Mouse (Mus musculus) forebrain, embryonic 16.5 days (tissue): ENCODE measurements around the gene Ntn5. TPM values are rescaled to one million over a fixed set of nuclear protein-coding genes. Genes with fewer than 3 reads are reported as not detected.

Experiments used
- ATAC-seq: fragments of 200-750 bp; cut with Nextera tagmentation; 2 replicates; pipeline ENCODE4 v1.8.0; 2017; ENCODE audit warnings: mild to moderate bottlenecking, moderate library complexity
- H3K27ac ChIP-seq: fragments of 300-500 bp; sonication (generic); 2 replicates; pipeline ENCODE4 v1.5.1; 2014; ENCODE audit warnings: low read length, control low read depth
- H3K27me3 ChIP-seq: fragments of 300-500 bp; sonication (generic); replicated peaks from 2 replicates; pipeline ENCODE4 v1.6.1; 2014; ENCODE audit warnings: low read length; ENCODE audit not compliant: control insufficient read depth, insufficient read depth
- H3K36me3 ChIP-seq: fragments of 300-500 bp; sonication (generic); 2 replicates; pipeline ENCODE4 v1.6.1; 2014; ENCODE audit not compliant: control insufficient read depth, insufficient read depth
- H3K4me1 ChIP-seq: fragments of 300-500 bp; sonication (generic); replicated peaks from 2 replicates; pipeline ENCODE4 v1.6.1; 2014; ENCODE audit warnings: low read length; ENCODE audit not compliant: control insufficient read depth, insufficient read depth
- H3K4me2 ChIP-seq: fragments of 300-500 bp; sonication (generic); 2 replicates; pipeline ENCODE4 v1.6.1; 2014; ENCODE audit warnings: mild to moderate bottlenecking, low read length, control low read depth
- H3K4me3 ChIP-seq: fragments of 300-500 bp; sonication (generic); replicated peaks from 2 replicates; pipeline ENCODE4 v1.5.1; 2014; ENCODE audit warnings: mild to moderate bottlenecking, low read length, control low read depth
- H3K9ac ChIP-seq: fragments of 300-500 bp; sonication (generic); replicated peaks from 2 replicates; pipeline ENCODE4 v1.6.1; 2014; ENCODE audit warnings: low read depth, low read length, control low read depth
- H3K9me3 ChIP-seq: fragments of 300-500 bp; sonication (generic); 2 replicates; pipeline ENCODE4 v1.6.1; 2016; ENCODE audit warnings: low read length; ENCODE audit not compliant: control insufficient read depth
- WGBS: fragments of 180-500 bp; shearing (Covaris S2); extraction: QIAGEN DNeasy Blood & Tissue Kit; methylation state at CpG from one replicate; pipeline ENCODE4 v1.1.7; 2014; 5-methylcytosine and 5-hydroxymethylcytosine counted together
- polyA plus RNA-seq: library from polyadenylated mRNA; unstranded; fragments of >200 nt; fragmentation: Nextera tagmentation; extraction: Ambion mirVana; gene quantifications from 2 replicates; pipeline ENCODE4 v1.2.1, GENCODE M21; 2015

The Ntn5 gene
- polyA plus RNA-seq, 1 experiment from 2014 or later, result 0.80 TPM

DNA sequence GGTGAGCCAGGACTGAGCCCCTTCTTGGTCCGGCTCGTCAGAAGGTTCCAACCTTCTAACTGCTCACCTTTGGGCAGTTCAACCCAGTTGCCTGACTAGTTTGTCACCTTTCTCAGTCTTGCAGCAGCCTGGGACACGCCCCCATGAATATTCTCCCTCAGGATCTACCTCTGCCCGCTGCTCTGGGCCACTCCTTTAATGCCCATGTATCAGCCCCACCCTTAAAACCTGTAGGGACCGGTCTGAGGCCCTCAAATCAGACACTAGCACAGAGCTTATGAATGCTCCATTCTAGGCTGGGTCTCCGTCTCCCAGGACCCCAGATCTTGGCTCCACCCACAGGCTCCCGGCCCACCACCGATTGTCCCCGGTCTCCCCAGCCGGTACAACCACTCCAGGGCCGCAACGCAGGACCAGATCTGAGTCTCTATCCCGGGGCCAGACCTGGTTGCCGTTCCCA lies 30.8 kb downstream of the Ntn5 start:
- peak overlapping the region; percentile 28; the same call in 1 of the 2 replicates for H3K27ac ChIP-seq
- H3K4me1 ChIP-seq, result peaks cover 41% of the 10 kb centered on the region
- peaks cover 33% of the 10 kb centered on the region for H3K36me3 ChIP-seq
- ATAC-seq, result peak; percentile 31; the same call in 1 of the 2 replicates
- no peaks in the 10 kb centered on the region for H3K27me3 ChIP-seq
- H3K9me3 ChIP-seq, result no peaks in the 10 kb centered on the region
- H3K4me3 ChIP-seq, result peak overlapping the region; percentile 64
- peak overlapping the region; percentile 68 for H3K9ac ChIP-seq
- WGBS, result 9% methylated on average over 14 of the region's 14 CpGs
- peak overlapping the region; percentile 75 for H3K4me2 ChIP-seq

DNA sequence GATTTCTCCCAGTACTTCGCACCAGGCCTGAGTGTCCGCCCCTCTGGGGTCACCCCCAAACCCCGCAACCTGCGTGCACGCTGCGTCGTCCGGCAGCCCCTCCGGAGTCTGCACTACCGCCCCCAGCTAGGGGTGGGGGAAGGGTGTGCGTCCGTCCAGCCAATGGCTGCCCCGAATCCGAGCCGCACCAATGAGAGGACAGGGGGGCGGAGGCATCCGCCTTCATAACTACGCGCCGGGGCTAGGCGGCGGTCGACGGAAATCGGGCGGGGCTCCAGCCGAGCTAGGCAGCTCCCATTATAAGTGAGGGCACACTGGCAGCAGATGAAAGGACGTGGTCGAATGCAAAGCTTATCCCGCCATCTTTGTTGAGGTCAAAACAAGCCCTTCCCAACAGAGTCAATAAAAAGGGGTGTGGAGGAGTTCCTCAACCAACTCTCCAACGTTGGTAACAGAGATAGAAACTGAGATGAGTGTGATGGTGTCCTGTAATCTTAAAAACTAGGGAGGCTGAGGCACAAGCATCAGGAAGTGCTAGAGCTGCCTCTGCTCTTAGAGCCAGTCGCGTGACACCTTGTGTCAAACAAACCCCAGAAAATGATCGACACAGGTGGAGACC lies 31.4 kb downstream of the Ntn5 start, which contains the start of gene Rpl18:
Gene Rpl18, plus strand, starts transcription at position 368 of the 619 bp plus-strand sequence.
- H3K27ac ChIP-seq, result peak within 1 kb of the TSS; percentile 60
- H3K36me3 ChIP-seq, result peaks cover 36% of the 10 kb centered on the region
- no peaks in the 10 kb centered on the region for H3K27me3 ChIP-seq
- peak; percentile 94 for ATAC-seq
- 8% methylated on average over 33 of the region's 34 CpGs for WGBS
- H3K4me2 ChIP-seq, result peak within 1 kb of the TSS; percentile 75
- H3K9me3 ChIP-seq, result no peaks in the 10 kb centered on the region
- H3K4me1 ChIP-seq, result peaks cover 43% of the 10 kb centered on the region
- peak within 1 kb of the TSS; percentile 64 for H3K4me3 ChIP-seq
- H3K9ac ChIP-seq, result peak within 1 kb of the TSS; percentile 68

DNA sequence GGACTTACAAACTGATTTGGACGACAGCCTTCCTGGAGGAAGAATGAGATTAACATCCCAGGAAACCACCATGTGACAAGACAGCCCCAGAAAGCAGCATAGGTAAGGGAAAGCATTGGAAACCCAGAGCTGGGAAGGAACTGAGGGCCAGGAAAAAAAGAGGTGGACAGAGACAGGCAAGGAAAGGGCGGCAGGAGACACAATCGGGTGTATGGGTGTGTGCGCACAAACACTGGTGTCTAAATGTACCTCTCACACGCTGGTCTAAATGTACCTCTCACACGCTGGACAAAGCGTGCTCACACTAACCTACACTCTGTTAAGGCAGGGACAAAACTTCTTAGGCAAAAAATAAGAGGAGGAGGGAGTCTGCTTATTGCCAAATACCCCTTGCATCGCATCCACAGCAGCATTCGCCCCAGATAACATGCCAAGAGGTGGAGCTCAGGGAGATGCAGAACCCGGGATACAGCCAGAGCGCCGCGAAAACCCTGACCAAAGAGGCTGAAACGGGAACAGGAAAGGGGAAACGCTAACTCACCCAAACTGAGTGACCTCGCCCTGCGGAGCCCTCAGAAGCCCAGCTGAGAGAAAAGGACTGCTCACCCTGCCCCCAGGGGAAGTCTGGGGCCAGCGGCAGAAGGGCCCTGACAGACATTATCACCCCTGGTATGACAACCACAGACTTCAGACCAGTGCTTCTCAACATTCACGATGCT lies 32.1 kb downstream of the Ntn5 start:
- Histone ChIP-seq H3K4me1 (peaks cover 43% of the 10 kb centered on the region), H3K27ac (peak overlapping the region; percentile 60), H3K9ac (peak overlapping the region; percentile 14; the same call in 1 of the 2 replicates), H3K9me3 (no peaks in the 10 kb centered on the region), H3K36me3 (peaks cover 31% of the 10 kb centered on the region), H3K4me3 (peak overlapping the region; percentile 64), H3K4me2 (peak overlapping the region; percentile 75), H3K27me3 (no peaks in the 10 kb centered on the region)
- 83% methylated on average over 19 of the region's 19 CpGs for WGBS
- ATAC-seq, result no peak

DNA sequence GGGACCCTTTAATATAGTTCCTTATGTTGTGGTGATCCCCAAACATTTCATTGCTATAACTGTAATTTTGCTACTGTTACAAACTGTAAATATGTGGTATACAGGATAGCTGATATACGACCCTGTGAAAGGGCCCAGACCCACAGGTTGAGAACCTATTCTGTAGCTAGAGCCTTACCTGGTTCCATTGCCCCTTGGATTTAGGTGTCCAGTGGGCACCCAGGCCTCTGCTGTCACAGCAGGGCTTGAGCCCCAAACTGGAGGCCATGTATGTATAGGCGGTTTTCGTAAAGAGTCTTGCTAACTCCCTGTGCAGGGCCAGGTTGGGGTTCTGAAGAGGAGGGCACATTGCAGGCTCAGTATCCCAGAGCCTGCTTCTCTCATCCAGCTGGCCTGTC lies 32.6 kb downstream of the Ntn5 start:
- Histone ChIP-seq H3K36me3 (peaks cover 31% of the 10 kb centered on the region), H3K4me3 (peak overlapping the region; percentile 9; the same call in 1 of the 2 replicates), H3K9me3 (no peaks in the 10 kb centered on the region), H3K9ac (no peak overlapping the region), H3K4me1 (peaks cover 43% of the 10 kb centered on the region), H3K4me2 (peak overlapping the region; percentile 68), H3K27ac (no peak overlapping the region), H3K27me3 (no peaks in the 10 kb centered on the region)
- WGBS, result 94% methylated on average over 3 of the region's 3 CpGs
- no peak for ATAC-seq

DNA sequence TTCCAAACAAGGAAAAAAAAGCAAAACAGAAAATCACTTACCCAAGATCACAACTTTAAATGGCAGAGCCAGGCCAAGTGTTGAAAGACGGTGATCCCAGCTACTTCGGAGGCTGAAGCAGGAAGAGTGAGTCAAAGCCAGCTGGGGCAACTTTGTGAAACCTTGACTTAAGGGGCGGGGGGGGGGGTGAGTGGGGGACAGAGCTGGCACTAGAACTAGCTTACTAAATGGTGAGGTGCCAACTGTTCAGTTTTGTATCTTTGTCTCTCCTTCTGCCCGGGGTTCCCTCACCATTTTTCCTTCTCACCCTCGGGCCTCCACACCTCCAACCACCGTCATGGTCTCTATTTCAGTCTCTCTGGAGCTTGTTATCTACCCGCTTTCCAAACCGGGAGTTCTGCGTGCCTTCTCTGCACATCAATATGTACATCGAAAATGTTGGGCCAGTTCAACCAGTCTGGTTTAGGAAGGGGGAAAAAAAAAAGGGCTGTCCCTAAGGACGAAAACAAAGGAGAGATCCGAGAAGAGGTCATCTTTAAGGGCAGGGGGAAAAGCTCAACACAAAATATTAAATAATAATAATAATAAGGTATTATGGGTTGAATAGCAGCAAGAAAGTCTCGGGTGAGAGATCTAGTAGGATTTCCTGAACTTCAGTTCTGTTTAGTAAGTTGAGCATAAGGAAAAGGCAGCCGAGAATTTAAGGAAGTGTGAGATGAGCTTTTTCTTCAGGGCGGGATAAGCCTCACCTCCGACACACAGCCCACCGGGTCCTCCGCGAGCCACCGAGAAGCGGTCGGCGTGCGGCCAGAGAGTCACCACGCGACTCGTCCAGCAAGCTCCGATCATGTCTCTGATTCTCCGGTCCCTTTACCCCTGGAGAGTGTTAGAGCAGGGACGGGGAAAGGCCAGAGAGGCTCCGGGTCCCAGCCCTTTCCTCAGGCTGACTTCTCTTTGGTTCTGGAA lies 33.4 kb downstream of the Ntn5 start:
- Histone ChIP-seq H3K36me3 (peaks cover 24% of the 10 kb centered on the region), H3K9me3 (no peaks in the 10 kb centered on the region), H3K27ac (peak overlapping the region; percentile 86), H3K9ac (peak overlapping the region; percentile 85), H3K27me3 (no peaks in the 10 kb centered on the region), H3K4me1 (peaks cover 43% of the 10 kb centered on the region), H3K4me3 (peak overlapping the region; percentile 63), H3K4me2 (peak overlapping the region; percentile 68)
- 0 out of 2 replicates have a peak, but pooled peaks have one; percentile 3 for ATAC-seq
- 9% methylated on average over 31 of the region's 31 CpGs for WGBS

DNA sequence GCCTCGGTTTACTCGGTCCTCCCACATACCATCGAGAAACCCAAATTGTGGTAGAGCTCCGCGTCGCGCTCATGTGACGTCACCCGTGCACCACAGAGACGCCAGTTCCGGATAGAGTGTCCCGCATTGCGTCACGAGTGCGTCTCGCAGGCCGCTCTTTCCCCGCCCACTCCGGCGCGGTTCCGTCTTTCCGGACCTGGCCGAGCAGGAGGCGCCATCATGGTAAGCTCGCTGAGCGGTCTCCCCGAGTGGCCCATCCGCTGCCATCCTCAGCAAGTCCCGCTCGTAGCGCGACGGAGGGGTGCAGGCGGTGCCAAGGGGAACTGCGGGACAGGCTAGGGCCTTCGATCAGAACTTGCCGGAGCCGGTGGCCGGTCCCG lies 34.1 kb downstream of the Ntn5 start, which contains the start of gene Sphk2:
Gene Sphk2, minus strand, starts transcription at position 85 of the 380 bp plus-strand sequence.
- peaks cover 43% of the 10 kb centered on the region for H3K4me1 ChIP-seq
- peak; percentile 75 for ATAC-seq

DNA sequence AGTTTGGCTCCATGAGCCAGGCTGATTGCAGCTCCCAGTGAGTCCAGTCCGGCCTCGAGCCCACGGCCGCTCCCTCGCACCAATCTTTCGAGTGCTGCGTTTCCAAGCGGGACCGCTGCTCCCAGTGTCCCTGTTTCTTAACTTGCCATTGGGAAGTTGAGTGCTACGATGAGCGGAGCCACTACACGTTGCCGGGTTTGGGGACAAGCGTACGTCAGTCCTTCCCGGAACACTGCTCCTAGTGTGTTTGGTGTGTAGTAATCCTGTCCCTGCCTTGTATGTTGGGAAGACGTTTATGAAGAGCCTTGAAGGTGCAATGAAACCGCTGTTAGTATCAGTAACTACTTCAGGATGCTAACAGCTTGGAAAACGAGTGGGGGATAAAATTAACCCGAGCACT lies 34.5 kb downstream of the Ntn5 start:
- peak overlapping the region; percentile 92 for H3K27ac ChIP-seq
- WGBS, result 0% methylated on average over 20 of the region's 20 CpGs
- H3K36me3 ChIP-seq, result peaks cover 18% of the 10 kb centered on the region
- peak overlapping the region; percentile 68 for H3K9ac ChIP-seq
- peaks cover 43% of the 10 kb centered on the region for H3K4me1 ChIP-seq
- peak overlapping the region; percentile 86 for H3K4me2 ChIP-seq
- H3K4me3 ChIP-seq, result peak overlapping the region; percentile 63
- H3K27me3 ChIP-seq, result no peaks in the 10 kb centered on the region
- no peaks in the 10 kb centered on the region for H3K9me3 ChIP-seq
- no peak for ATAC-seq

More for the DNA sequence above, 34.1 kb downstream of the Ntn5 start, which contains the start of gene Sphk2:
- peak within 1 kb of the TSS; percentile 86 for H3K4me2 ChIP-seq
- H3K4me3 ChIP-seq, result peak within 1 kb of the TSS; percentile 63
- no peaks in the 10 kb centered on the region for H3K9me3 ChIP-seq
- H3K27me3 ChIP-seq, result no peaks in the 10 kb centered on the region
- H3K27ac ChIP-seq, result peak within 1 kb of the TSS; percentile 92
- H3K36me3 ChIP-seq, result peaks cover 21% of the 10 kb centered on the region
- H3K9ac ChIP-seq, result peak within 1 kb of the TSS; percentile 85
- under 1% methylated on average over 40 of the region's 41 CpGs for WGBS

DNA sequence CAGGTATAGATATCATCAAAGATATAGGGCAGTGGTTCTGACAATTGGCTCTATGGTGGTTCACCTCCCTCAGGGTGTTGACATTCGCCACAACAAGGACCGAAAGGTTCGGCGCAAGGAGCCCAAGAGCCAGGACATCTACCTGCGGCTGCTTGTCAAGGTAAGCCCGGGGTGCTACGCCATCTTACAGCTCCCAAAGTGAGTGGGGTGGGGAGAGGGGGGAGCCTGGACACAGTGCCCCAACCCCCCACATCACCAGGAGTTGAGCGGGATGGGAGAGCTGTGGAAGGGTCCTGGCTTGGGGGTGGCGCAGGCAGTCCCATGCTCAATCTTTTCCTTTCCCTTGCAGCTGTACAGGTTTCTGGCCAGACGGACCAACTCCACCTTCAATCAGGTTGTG lies 35.4 kb downstream of the Ntn5 start:
- peaks cover 39% of the 10 kb centered on the region for H3K4me1 ChIP-seq
- H3K9ac ChIP-seq, result peak overlapping the region; percentile 68
- ATAC-seq, result no peak
- H3K27me3 ChIP-seq, result no peaks in the 10 kb centered on the region
- peak overlapping the region; percentile 86 for H3K4me2 ChIP-seq
- no peaks in the 10 kb centered on the region for H3K9me3 ChIP-seq
- peak overlapping the region; percentile 63 for H3K4me3 ChIP-seq
- no peak overlapping the region for H3K27ac ChIP-seq
- H3K36me3 ChIP-seq, result peaks cover 21% of the 10 kb centered on the region
- 78% methylated on average over 10 of the region's 10 CpGs for WGBS
